Mouse (Mus musculus) megakaryocyte-erythroid progenitor cell, adult 5-6 weeks (primary cell): ENCODE measurements around the gene Egfl8. TPM values are rescaled to one million over a fixed set of nuclear protein-coding genes. Genes with fewer than 3 reads are reported as not detected.
A peak's percentile ranks its signal among the peaks of the same experiment; 100 is the strongest.

Experiments
- ATAC-seq: replicated peaks from 2 replicates; pipeline ENCODE4 v1.8.0; 2016; ENCODE audit warnings: mild to moderate bottlenecking, inconsistent platforms; ENCODE audit not compliant: severe bottlenecking, poor library complexity, low FRiP score, low TSS enrichment
- total RNA-seq, 2 experiments: library from RNA; stranded (forward) in 1 of 2; stranded (reverse) in 1 of 2; fragments of 200-1000, 215-1000 nt in 1 of 2; fragments of >200 nt in 1 of 2; fragmentation: Nextera tagmentation in 1 of 2; gene quantifications; 2 replicates each; pipeline ENCODE4 v1.2.3; 2014 to 2017

Gene Egfl8
- total RNA-seq, 2 experiments from 2014 or later = 2.1 TPM; not detected in 1

- peak; percentile 57 for ATAC-seq
Observed at GRCm38 (mm10) chr17:34586796-34587422, 28.9 kb downstream of the Egfl8 start.

DNA sequence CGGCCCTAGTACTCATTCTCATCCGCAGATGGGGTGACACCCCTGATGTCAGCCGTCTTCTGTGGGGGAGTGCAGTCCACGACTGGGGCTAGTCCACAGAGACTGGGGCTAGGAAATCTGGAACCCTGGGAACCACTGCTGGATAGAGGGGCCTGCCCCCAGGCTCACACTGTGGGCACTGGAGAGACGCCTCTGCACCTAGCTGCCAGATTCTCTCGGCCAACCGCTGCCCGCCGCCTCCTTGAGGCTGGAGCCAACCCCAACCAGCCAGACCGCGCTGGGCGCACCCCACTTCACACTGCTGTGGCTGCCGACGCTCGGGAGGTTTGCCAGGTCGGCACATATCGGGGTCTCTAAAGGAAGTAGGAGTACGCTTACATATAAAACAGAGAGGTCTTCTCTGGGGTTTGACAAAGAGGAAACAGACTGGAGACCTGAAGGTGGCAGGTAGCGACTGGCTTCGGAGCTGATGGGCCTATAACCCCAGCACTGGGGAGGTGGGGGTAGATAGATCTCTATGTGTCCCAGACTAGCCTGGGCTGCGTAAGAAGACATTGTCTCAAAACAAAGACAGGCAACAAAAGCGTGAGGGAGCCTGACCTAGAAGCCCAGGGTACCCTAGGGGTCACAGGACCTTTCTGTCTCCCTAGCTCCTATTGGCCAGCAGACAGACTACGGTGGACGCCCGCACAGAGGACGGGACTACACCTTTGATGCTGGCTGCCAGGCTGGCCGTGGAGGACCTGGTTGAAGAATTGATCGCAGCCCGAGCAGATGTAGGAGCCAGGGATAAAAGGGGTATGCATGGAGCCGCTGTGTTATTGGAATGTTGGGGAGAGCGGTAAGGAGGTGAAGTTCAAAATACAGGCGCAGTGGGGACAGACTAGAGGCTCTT lies 29.6 kb downstream of the Egfl8 start:
- ATAC-seq = no peak

- ATAC-seq = no peak
Observed at GRCm38 (mm10) chr17:34585121-34585520, 30.6 kb downstream of the Egfl8 start.

GRCm38 (mm10) chr17:34583819-34584218 lies 32.0 kb downstream of the Egfl8 start:
- no peak for ATAC-seq

- no peak for ATAC-seq
Observed at GRCm38 (mm10) chr17:34583397-34583796, 32.4 kb downstream of the Egfl8 start.

DNA sequence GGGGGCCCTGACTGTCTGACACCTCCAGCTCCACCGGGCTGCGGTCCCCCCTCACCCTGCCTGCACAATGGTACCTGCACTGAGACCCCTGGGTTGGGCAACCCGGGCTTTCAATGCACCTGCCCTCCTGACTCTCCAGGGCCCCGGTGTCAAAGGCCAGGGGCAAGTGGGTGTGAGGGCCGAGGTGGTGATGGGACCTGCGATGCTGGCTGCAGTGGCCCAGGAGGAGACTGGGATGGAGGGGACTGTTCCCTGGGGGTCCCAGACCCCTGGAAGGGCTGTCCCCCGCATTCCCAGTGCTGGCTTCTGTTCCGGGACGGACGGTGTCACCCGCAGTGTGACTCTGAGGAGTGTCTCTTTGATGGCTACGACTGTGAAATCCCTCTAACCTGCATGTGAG lies 33.2 kb downstream of the Egfl8 start:
- no peak for ATAC-seq

- no peak for ATAC-seq
Observed at GRCm38 (mm10) chr17:34578070-34578469, 37.7 kb downstream of the Egfl8 start.

GRCm38 (mm10) chr17:34576577-34576976 lies 39.2 kb downstream of the Egfl8 start:
- ATAC-seq = no peak

DNA sequence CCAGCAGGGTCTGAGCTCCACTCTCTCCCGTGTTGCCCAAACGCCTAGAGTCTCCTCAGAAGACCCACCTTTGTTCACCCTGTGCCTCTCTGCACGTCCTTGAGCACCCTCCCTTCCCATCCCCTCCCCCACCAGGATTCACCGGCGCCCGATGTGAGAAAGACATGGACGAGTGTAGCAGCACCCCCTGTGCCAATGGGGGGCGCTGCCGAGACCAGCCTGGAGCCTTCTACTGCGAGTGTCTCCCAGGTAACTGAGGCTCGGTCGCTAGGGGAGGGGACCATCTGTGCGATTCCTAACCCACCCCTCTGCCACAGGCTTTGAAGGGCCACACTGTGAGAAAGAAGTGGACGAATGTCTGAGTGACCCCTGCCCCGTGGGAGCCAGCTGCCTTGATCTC lies 43.4 kb downstream of the Egfl8 start:
- ATAC-seq = no peak

DNA sequence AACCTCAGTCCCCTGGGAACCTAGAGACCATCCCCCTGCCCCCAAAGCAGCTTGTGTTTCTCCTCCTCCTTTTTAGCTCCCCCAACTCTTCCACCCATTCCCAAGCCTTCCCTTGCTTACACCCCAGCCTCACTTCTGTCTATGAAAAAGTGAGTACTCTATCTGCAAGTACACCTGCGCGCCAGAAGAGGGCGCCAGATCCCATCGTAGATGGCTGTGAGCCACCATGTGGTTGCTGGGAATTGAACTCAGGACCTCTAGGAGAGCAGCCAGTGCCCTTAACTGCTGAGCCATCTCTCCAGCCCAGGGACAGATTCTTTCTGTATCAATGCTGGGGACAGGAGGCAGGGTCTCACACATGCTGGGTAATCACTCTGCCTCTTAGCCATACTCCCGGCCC lies 43.9 kb downstream of the Egfl8 start:
- no peak for ATAC-seq

DNA sequence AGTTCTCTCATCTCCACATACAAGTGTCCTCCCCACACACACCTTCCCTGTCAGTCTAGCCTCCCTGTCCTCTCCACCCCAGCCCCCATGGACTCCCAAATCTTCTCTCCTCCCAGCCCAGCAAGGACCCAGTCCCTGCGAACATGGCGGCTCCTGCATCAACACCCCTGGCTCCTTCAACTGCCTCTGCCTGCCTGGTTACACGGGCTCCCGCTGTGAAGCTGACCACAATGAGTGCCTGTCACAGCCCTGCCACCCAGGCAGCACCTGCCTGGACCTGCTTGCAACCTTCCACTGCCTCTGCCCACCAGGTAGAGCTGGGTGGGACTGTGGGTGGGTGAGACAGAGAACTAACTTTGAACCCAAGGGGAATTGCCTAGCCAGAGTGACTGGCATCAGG lies 45.9 kb downstream of the Egfl8 start:
- ATAC-seq = no peak

- ATAC-seq = no peak
Observed at GRCm38 (mm10) chr17:34568421-34568820, 47.4 kb downstream of the Egfl8 start.

GRCm38 (mm10) chr17:34567311-34567710 lies 48.5 kb downstream of the Egfl8 start:
- no peak for ATAC-seq

DNA sequence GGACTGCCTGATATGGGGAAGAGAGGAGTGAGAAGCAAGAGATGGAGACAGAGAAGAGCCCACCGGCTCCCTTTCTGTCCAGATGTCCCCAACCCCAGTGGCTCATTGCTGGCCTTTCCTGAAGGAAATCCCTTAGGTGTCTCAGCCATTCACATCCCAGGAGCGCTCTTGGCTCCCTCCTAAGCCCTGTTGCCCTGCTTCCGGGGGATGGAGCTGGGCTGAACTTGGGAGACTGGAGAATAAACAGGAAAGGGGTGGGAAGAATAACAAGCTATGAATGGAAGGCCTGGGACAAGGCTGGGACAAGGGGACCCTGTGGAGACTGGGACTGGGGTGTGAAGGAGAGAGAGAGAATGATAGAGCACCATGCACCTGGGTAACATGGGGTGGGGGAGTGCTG lies 51.0 kb downstream of the Egfl8 start:
- ATAC-seq = no peak

- ATAC-seq = no peak
Observed at GRCm38 (mm10) chr17:34564003-34564421, 51.8 kb downstream of the Egfl8 start, which contains the start of gene Notch4. Gene Notch4 (plus strand): TSS chr17:34564268.

- ATAC-seq = no peak
Observed at GRCm38 (mm10) chr17:34563354-34563753, 52.4 kb downstream of the Egfl8 start.

Other genes with a start within 250 kb of the Egfl8 start
- not detected in 2 replicates for gene Btnl1, start 238.8 kb downstream of the Egfl8 start, total RNA-seq (2014; fragmentation: Nextera tagmentation)
- gene Btnl1, start 238.8 kb downstream of the Egfl8 start, total RNA-seq (2017) = not detected in 2 replicates
- 5.4 and 7.7 TPM in 2 replicates for gene BC051142, start 217.2 kb downstream of the Egfl8 start, total RNA-seq (2014; fragmentation: Nextera tagmentation)
- gene BC051142, start 217.2 kb downstream of the Egfl8 start, total RNA-seq (2017) = 1.4 and 4.7 TPM in 2 replicates
- not detected in 2 replicates for gene Btnl4, start 138.7 kb downstream of the Egfl8 start, total RNA-seq (2014; fragmentation: Nextera tagmentation)
- not detected in 2 replicates for gene Btnl4, start 138.7 kb downstream of the Egfl8 start, total RNA-seq (2017)
- gene Btnl6, start 98.6 kb downstream of the Egfl8 start, total RNA-seq (2014; fragmentation: Nextera tagmentation) = not detected in 2 replicates
- not detected in 2 replicates for gene Btnl6, start 98.6 kb downstream of the Egfl8 start, total RNA-seq (2017)
- gene Notch4, start 51.7 kb downstream of the Egfl8 start, total RNA-seq (2014; fragmentation: Nextera tagmentation) = 0.22 and 0.66 TPM in 2 replicates
- 0.11 and 0.75 TPM in 2 replicates for gene Notch4, start 51.7 kb downstream of the Egfl8 start, total RNA-seq (2017)
- 28.0 and 33.0 TPM in 2 replicates for gene Gpsm3, start 26.2 kb downstream of the Egfl8 start, total RNA-seq (2014; fragmentation: Nextera tagmentation)
- gene Gpsm3, start 26.2 kb downstream of the Egfl8 start, total RNA-seq (2017) = 7.8 and 11.2 TPM in 2 replicates
- gene Pbx2, start 24.7 kb downstream of the Egfl8 start, total RNA-seq (2014; fragmentation: Nextera tagmentation) = 31.1 and 31.3 TPM in 2 replicates
- 23.2 and 31.1 TPM in 2 replicates for gene Pbx2, start 24.7 kb downstream of the Egfl8 start, total RNA-seq (2017)
- gene Ager, start 18.1 kb downstream of the Egfl8 start, total RNA-seq (2014; fragmentation: Nextera tagmentation) = 2.6 and 6.6 TPM in 2 replicates
- gene Ager, start 18.1 kb downstream of the Egfl8 start, total RNA-seq (2017) = 0.57 TPM in 1 of 2 replicates, not detected in the other
- 46.9 and 66.2 TPM in 2 replicates for gene Rnf5, start 12.3 kb downstream of the Egfl8 start, total RNA-seq (2014; fragmentation: Nextera tagmentation)
- gene Rnf5, start 12.3 kb downstream of the Egfl8 start, total RNA-seq (2017) = 13.4 and 20.0 TPM in 2 replicates
- gene Agpat1, start 11.7 kb downstream of the Egfl8 start, total RNA-seq (2014; fragmentation: Nextera tagmentation) = 76.3 and 104 TPM in 2 replicates
- 19.0 and 51.2 TPM in 2 replicates for gene Agpat1, start 11.7 kb downstream of the Egfl8 start, total RNA-seq (2017)
- gene Ppt2, start 12.5 kb upstream of the Egfl8 start, total RNA-seq (2014; fragmentation: Nextera tagmentation) = 31.3 and 35.4 TPM in 2 replicates
- gene Ppt2, start 12.5 kb upstream of the Egfl8 start, total RNA-seq (2017) = 10.4 and 17.0 TPM in 2 replicates
- gene Prrt1, start 13.6 kb upstream of the Egfl8 start, total RNA-seq (2014; fragmentation: Nextera tagmentation) = 0.59 TPM in 1 of 2 replicates, not detected in the other
- gene Prrt1, start 13.6 kb upstream of the Egfl8 start, total RNA-seq (2017) = 0.75 TPM in 1 of 2 replicates, not detected in the other
- gene Fkbpl, start 28.8 kb upstream of the Egfl8 start, total RNA-seq (2014; fragmentation: Nextera tagmentation) = 5.5 TPM in 2 replicates
- gene Fkbpl, start 28.8 kb upstream of the Egfl8 start, total RNA-seq (2017) = 14.7 and 26.2 TPM in 2 replicates
- gene Atf6b, start 31.2 kb upstream of the Egfl8 start, total RNA-seq (2014; fragmentation: Nextera tagmentation) = 20.6 and 31.3 TPM in 2 replicates
- 8.7 and 11.5 TPM in 2 replicates for gene Atf6b, start 31.2 kb upstream of the Egfl8 start, total RNA-seq (2017)
- not detected in 2 replicates for gene Tnxb, start 54.6 kb upstream of the Egfl8 start, total RNA-seq (2014; fragmentation: Nextera tagmentation)
- not detected in 2 replicates for gene Tnxb, start 54.6 kb upstream of the Egfl8 start, total RNA-seq (2017)
- not detected in 2 replicates for gene C4b, start 127.9 kb upstream of the Egfl8 start, total RNA-seq (2014; fragmentation: Nextera tagmentation)
- gene C4b, start 127.9 kb upstream of the Egfl8 start, total RNA-seq (2017) = not detected in 2 replicates
- gene Cyp21a1, start 188.6 kb upstream of the Egfl8 start, total RNA-seq (2014; fragmentation: Nextera tagmentation) = not detected in 2 replicates
- not detected in 2 replicates for gene Cyp21a1, start 188.6 kb upstream of the Egfl8 start, total RNA-seq (2017)
- 26.8 and 48.2 TPM in 2 replicates for gene Stk19, start 221.0 kb upstream of the Egfl8 start, total RNA-seq (2014; fragmentation: Nextera tagmentation)
- gene Stk19, start 221.0 kb upstream of the Egfl8 start, total RNA-seq (2017) = 14.8 and 30.6 TPM in 2 replicates
- gene Dxo, start 221.0 kb upstream of the Egfl8 start, total RNA-seq (2014; fragmentation: Nextera tagmentation) = 60.8 and 63.4 TPM in 2 replicates
- 24.4 and 28.1 TPM in 2 replicates for gene Dxo, start 221.0 kb upstream of the Egfl8 start, total RNA-seq (2017)
- 57.6 and 64.6 TPM in 2 replicates for gene Skiv2l, start 234.2 kb upstream of the Egfl8 start, total RNA-seq (2014; fragmentation: Nextera tagmentation)
- 21.0 and 24.2 TPM in 2 replicates for gene Skiv2l, start 234.2 kb upstream of the Egfl8 start, total RNA-seq (2017)
- 59.5 and 64.1 TPM in 2 replicates for gene Nelfe, start 234.4 kb upstream of the Egfl8 start, total RNA-seq (2014; fragmentation: Nextera tagmentation)
- gene Nelfe, start 234.4 kb upstream of the Egfl8 start, total RNA-seq (2017) = 21.0 and 29.6 TPM in 2 replicates
- gene Cfb, start 246.5 kb upstream of the Egfl8 start, total RNA-seq (2014; fragmentation: Nextera tagmentation) = not detected in 2 replicates
- not detected in 2 replicates for gene Cfb, start 246.5 kb upstream of the Egfl8 start, total RNA-seq (2017)